Mouse (Mus musculus) c-Kit-negative CD71-positive TER-119-positive erythroid progenitor cells, embryonic 14.5 days (primary cell): ENCODE measurements around the gene Ltbp3.

Experiments used
- DNase-seq: peaks from one replicate; pipeline ENCODE4 v3.0.0-alpha.2; 2013; ENCODE audit warnings: low read depth, low spot score

Ltbp3 gene

DNA sequence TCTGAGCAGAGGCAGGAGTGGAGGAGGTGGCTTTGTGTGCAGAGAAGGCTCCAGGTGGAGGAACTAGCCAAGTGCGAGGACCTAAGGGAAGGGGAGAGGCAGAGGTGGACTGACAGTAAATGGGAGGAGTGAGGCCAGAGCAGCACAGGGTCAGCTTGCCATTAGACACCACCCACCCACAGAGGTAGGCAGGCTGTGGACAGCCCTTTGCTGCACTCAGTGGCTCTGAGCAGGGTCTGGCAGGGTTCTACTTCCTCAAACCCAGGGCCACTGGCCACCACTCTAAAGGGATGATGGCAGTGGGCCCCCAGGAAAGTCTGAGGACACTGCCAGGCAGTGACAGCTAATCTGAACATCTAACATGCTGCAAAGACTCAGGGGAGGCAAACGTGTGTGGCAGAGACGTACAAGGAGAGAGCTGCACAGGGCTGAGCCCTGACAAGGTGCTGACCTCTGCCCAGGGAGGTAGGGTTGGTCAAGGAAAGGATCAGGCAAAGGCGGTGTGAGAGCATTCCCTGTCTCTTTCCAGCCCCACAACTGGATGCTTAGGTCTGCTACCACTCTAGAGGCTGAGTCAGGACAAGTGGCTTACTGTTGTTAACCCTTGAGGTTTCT lies 16.7 kb upstream of the Ltbp3 start:
- DNase-seq, result no peak

DNA sequence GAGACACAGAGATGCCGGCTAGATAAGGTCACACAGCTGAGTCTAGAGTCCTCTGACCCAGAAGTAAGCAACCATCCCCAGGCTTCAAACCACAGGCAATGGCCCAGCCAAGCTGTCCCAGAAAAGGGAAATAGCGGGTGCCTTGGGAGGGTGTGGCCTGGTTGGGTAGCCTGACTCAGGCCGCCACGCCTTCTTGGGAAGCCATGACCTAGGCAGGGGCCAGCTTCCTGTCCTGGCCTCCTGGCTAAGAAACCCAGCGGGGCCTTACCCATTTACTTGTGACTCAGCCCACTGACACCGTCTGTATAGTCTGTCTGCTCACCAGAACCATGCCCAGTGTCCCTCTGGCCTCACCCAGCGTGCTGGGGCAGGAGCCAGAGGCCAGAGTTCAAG lies 16.2 kb upstream of the Ltbp3 start:
- peak; percentile 83 for DNase-seq

DNA sequence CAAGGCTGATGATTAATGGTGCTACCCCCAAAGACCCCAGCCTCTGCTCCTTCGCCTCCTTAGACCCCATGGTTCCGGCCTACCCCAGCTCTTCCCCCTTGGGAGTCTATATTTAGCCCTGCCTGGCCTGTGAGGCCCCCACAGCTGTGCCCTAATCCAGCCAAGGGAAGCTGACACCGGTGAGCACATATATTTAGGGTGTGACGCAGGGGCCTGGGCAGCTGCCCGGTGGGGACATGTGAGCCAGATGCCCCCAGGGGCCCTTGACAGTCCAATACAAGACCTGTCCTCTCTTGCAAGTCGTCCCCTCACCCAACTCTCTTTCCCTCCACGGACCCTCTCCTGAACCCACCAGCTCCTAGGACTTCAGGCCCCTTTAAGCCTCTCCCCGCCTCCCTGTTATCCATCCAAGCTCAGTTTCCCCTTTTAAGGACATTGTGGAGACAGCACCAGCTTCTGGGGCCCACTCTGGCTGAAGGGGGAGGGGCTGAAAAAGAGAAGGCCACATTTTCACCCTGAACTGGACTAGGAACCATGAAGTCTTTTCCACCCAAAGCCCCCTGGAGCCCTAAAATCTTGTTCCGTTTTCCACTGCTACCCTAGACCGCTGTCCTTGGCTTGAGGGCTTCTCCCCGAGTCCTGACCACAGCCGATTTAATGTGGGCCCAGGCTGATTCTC lies 15.5 kb upstream of the Ltbp3 start:
- DNase-seq, result no peak

DNA sequence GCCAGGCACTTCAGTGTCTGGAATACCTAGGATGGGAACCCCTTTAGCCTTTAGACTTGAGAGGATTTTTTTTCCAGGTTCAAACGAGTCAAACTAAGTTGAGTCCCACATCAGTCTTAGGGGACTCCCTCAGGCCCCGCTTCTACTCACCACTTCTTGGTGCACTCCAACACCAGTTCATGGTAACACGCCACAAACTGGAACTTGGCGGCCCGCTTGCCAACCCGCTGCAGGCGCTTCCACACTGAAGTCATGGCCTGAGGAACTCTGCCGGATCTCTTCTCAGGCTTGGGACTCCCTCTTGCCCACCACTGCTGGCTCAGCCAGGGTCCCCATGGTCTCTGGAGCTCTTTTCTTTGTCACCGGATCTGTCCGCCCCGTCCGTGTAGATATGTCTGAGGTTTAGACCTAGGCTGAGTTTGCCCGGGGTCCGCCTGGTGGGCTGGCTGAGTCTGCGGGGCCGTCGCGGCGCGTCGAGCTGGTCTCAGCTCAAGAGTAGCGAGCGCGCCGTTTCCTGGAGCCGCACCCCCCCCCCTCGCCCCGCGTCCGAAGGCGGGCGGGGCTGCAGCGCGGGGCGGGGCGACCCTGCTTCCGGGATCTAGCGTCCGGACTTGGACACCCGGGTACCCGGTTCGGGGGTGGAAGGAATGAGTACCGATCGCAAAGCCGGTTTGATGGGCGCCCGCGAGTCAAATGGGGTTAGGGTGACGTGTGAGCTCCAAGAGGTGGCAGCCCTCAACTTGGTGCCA lies 14.8 kb upstream of the Ltbp3 start, which contains the start of gene Ehbp1l1:
TSS of gene Ehbp1l1 (minus strand) at position 551 of the 749 bp plus-strand sequence.
- peak; percentile 71 for DNase-seq

DNA sequence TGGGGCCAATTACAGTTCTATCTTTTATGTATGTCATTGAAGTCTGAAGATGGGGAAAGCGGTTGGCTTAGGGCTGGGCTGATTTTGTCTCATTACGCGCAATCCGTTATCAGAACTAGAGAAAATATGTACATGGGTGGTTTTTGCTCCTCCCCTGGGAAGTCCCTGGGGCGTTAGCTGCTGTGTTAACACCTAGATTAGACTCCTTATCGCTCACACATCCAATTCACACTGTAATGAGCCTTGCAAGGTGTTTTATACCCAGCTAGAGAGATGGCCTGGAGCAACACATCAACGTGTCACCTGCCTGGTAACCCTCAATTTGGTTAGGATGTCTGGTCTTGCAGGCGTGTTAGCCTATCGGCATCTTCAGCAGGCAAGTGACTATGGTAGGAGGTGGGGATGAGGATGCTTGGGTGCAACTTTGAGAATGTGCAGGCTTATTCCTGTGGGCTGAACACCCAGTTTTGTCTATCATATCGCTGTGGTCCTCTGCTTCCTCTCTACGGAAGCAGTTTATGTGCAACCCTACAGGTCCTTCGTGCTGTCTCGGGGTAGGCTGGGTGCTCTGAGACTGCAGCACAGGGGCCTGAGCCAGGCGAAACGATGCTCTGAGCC lies 13.6 kb upstream of the Ltbp3 start:
- DNase-seq, result peak; percentile 83

DNA sequence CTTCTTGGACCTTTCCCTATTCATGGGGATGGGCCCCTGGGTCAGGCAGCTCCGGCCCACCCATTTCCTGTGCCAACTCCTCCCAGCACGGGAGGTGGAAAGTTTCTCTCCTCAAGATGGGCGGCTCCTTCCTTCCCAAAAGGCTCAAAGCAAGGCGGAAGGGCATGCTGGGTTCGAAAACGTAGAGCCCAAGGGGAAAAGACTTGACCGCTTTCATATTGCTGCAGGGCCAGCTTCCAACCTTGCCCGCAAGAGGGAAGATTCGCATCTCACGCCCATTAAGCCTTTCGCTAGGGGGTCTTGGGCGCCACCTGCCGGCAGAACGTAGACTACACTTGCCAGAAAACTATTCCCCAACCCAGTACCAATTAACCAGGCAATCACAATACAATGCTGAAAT lies 13.0 kb upstream of the Ltbp3 start:
- DNase-seq, result peak; percentile 83

DNA sequence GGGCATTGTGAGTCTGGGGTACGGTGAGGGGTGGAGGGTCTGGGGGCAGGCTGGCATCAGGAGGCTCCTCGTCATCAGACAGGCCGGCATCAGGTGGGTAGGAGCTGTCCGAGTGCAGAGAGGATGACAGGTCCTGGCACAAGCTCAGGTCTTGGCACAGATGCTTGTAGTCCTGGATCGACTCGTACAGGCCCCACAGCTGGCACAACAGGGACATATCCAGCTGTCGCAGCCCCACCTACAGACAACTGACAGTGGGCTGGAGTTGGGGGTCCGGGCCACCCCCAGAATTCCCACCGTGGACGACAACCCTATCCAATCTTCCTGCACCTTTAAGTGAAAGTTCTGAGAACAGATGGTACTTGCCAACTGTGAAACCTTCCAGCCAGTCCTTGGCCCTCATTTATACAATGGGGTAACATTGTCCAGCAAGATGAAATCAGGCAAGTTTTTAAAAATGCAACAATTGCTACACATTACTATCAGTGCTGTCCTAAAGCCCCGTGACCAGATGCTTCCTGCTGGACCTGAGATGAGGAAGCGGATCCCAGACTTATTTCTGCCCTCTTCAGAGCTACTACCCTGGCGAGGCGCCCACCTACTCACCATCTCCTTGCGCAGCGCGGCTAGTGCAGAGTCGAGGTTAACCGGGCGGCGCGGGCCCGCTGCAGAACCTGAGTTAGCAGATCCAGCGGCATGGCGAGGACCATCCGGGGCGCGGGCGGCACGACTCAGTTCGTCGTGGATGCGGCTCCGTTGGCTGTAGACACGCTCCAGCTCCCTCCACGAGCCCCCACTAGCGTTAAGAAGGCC lies 11.9 kb upstream of the Ltbp3 start:
- no peak for DNase-seq

DNA sequence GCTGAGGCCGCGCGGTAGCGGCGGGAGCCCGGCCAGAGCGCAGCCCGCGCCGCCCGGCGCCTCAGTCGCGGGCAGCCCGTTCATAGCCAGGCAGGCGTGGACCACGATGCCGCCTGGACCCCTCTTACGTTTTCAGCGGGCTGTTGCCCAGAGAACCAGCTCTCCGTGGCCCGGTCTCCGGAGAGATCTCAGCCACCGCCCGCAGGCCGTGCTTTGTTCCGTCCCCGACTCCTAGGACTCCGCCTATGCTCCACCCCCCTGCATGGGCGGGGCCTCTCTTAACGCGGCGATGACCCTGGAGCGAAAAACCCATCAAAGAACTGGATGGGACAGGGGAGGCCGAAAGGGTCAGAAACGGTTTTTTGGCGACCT lies 11.3 kb upstream of the Ltbp3 start, which contains the start of gene Fam89b:
TSS of gene Fam89b (minus strand) at position 210 of the 372 bp plus-strand sequence.
- DNase-seq, result peak; percentile 82

DNA sequence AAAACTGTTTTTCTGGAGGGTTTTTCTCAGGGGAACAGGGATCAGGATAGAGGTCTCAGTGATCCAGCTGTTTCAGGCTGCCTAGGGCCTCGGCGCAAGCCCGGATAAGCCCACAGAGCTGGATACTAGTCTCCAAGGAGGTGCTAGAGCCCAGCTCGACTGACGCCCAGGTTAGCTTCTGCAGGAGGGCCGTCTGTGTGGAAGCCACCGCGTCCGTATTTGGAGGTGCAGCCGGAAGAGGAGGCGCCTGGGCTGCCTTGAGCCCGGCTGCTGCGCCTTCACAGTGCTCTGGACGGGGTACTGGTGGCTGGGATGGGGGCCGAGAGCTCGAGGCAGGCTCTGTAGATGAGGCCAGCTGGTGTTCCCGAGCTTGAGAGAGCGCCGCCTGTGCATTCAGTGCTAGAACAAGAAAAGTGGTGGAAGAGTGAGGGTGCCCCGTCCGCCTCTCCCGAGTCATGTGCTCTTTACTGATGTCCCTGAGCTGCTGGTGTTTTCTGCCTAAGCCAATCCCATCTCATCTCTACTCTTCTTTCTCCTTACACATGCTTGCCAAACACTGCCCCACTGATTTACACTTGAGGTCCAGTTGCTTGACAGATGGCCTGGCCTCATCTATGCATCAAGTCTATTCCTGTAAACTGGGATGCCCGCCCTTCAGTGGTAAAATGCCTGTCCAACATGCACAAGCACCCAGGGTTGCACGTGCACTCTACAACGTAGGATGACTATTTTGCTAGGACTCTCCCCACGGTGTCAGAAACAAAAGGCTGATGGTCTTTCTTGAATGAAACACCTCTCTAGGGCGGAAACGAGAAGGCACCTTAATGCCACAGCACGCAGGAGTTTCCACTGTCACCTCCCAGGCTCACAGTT lies 10.2 kb upstream of the Ltbp3 start:
- DNase-seq, result no peak

DNA sequence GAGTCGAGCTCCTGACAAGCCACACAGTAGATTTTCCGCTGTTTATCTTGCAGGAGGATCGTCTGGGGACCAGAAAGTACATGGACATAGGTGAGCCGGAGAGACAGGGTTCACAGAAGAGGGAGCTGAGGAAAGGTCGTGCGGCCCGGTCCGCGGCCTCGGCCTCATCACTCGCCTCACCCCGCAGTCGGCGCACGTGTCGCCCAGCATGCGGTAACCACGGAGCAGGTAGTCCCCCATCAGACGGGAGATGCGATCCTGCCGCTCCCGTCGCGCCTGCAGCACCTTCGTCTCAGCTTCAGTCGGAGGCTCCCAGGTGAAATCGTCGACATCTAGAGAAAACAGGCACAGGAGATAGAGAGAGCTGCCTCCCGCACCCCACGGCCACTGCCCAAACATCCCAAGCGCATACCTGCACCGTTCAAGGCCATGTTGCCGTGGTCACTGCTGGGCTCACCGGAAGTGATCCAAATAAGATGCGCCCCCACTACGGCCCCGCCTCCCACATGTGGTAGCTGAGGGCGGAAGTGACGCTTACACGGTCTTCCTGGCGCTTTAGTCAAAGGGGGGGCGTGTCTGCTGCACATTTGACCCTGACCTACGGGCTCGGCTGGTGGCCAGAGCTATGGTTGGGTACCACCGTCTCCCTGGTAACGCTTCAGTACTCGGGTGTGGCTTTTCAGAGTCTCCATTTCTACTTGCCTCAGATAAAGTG lies 9.3 kb upstream of the Ltbp3 start:
- peak; percentile 58 for DNase-seq

DNA sequence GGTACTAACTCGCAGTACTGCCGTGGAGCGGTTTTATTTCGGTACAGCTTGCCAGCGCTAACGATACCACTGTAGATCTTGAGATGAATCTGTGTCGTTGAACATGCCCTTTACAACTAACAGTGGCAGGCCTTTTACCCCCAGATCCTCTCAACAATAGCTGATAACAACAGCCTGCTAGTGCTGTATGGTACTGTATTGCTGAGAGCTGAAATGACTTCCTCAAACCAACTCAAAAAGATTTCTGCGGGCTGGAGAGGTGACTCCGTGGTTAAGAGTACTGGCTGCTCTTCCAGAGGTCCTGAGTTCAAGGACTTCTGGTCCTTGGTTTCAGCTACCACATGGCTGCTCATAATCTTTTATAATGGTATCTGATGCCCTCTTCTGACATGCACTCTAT lies 6.4 kb upstream of the Ltbp3 start:
- no peak for DNase-seq

DNA sequence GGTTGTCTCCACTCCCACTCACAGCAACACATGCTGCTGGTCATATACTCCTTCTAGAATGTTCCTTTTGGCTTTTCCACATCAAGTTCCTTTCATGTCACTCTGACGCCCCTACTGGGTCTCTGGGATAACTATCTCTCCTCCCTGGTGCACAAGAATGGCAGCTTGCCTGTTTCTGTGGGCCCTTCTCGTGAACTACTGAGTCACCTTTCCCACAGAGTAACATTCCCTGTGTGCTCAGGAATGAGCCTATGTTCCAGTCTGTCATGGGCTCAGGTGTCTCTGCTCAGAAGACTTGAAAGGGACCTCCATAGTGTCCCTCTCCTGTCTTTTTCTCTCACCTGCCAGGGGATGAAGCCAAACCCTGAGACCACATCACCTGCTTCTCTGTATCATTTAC lies 1.3 kb upstream of the Ltbp3 start:
- DNase-seq, result no peak

DNA sequence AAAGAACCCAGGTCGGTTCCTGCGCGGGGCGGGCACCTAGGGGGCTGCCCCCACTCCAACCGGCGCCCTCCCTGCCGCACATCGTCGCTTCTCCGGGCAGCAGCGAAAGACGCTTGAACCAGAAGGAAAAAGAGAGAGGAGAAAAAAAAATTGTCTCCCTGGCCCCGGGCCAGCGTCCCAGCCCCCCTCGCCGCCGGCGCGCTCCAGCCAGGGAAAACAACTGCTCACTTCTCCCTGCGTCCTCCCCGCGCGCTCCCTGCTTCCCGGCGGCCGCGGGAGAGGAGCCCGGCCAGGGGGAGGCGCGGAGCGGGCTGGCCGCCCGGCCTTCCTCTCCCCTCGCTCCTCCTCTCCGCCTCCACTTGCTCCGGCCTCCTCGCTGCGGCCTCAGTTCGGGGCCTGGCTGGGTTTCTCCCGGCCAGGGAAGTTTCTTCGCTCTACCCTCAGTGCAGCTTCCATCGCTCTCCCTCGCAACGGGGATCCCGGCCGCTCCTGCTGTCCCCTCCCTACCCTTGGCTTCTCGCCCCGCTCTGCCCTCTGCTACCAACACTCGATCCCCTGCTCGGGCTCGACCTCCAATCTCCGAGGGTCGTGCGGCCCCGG lies 1.0 kb downstream of the Ltbp3 start:
- no peak for DNase-seq

DNA sequence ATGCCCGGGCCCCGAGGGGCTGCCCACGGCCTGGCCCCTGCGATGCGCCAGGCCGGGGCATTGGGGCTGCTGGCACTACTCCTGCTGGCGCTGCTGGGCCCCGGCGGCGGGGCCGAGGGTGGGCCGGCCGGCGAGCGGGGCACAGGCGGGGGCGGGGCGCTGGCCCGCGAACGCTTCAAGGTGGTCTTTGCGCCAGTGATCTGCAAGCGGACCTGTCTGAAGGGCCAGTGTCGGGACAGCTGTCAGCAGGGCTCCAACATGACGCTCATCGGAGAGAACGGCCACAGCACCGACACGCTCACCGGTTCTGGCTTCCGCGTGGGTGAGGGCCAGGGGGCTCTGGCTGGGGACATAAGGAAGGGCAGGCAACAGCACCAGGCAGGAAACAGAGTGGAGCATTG lies 1.5 kb downstream of the Ltbp3 start:
- DNase-seq, result no peak

DNA sequence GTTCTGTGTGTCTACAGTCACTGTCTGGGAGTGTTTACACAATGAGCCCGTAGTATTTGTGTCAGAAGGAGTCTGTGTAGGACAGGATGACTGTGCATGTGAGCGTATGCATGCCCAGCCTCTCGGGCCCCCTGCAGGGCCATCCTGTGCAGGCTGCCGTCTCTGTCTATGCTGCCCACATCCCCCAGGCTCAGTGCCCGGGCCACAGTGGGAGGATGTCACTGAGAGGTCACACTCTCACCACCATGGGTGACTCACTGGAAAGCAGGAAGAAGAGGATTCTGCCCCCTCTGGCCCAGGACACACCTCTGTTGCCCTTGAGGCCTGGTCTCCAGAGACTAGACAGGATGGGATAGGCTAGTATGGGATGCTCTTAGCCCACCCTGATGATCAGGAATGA lies 2.9 kb downstream of the Ltbp3 start:
- no peak for DNase-seq

DNA sequence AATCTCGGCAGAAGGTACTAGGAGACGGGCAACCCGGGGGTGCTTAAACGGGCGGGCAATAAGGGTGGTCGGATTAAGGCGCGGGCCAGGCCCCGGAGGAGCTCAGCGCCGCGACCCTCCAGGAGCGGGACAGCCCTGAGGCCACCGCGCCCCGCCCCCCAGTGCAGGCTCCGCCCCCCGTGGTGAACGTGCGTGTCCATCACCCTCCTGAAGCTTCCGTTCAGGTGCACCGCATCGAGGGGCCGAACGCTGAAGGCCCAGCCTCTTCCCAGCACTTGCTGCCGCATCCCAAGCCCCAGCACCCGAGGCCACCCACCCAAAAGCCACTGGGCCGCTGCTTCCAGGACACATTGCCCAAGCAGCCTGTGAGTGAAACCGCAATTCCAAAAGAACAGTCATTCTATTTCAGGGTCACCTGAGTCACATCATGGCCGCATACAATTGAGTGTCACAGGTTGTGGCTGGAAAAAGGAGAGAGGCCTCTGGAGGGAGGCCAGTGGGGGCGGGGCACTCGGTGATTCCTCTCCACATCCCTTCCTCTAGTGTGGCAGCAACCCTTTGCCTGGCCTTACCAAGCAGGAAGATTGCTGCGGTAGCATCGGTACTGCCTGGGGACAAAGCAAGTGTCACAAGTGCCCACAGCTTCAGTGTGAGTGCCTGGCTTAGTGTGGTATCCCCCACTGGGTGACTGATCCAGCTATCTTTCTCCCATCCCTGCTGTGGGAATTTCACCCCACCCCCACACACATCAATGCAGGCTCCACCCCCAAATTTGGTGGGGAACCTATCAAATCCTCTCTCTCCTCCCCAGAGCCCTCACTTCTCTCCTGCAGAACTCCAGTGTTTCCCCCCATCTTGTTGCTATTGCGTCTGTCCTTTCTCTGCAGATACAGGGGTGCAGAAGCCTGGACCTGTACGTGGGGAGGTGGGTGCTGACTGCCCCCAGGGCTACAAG lies 5.3 kb downstream of the Ltbp3 start:
- no peak for DNase-seq

DNA sequence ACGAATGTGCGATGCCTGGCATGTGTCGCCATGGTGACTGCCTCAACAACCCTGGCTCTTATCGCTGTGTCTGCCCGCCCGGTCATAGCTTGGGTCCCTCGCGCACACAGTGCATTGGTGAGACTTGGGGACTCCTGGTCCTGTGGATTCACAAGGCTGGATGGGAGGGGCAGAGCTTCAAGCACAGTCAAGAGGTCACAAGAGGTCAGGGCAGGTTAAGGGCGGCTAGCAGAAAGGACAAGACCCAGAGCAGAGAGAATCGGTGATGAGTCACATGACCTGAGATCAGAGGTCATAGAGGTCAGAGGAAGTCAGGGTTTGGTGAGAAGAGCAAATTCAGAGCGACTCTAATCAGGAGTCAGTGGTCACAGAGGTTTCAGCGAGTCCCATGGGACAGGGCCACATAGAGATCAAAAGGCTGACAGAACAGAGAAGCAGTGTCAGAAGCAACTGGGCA lies 6.2 kb downstream of the Ltbp3 start:
- DNase-seq, result no peak

DNA sequence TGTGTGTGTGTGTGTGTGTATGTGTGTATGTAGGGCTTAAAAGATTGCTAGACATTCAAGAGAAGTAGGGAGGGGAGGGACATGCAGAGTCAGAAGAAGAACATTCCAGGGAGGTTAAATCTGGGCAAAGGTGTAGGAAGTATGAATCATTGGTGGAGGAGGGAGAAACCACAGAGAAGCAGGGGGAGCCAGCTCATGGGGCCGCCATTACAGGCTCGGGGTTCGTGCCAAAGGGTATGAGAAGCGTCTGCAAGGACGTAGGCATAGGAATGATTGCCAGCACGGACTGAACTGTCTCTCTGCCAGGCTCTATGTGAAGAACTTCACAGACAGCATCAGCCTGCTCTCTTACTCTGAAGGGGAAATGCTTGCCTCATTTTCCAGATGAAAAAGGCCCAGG lies 8.8 kb downstream of the Ltbp3 start:
- DNase-seq, result no peak
